Mouse (Mus musculus): ENCODE data around the gene Fam131a. TPM values are rescaled to one million over a fixed set of nuclear protein-coding genes. Genes with fewer than 3 reads are reported as not detected.
A peak's percentile ranks its signal among the peaks of the same experiment; 100 is the strongest.

The Fam131a gene
- polyA plus RNA-seq, 1 experiment from 2014 or later, result 2.9 TPM

GRCm38 (mm10) chr16:20712889-20713288 is 19.8 kb downstream of the Fam131a start:
- Histone ChIP-seq H3K4me3 (no peak overlapping the region), H3K27me3 (replicated peaks; ENCODE audit: low read depth, poor library complexity, severe bottlenecking) (no peaks in the 10 kb centered on the region; the same call in 1 of the 2 replicates), H3K4me1 (peaks cover 44% of the 10 kb centered on the region), H3K27ac (replicated peaks) (no peak overlapping the region), H3K9me3 (no peaks in the 10 kb centered on the region), H3K36me3 (replicated peaks) (peaks cover 58% of the 10 kb centered on the region)
- 85% methylated on average over 7 of the region's 7 CpGs for WGBS
- no peak for DNase-seq (ENCODE audit: low spot score)

GRCm38 (mm10) chr16:20714307-20715080 is 21.5 kb downstream of the Fam131a start:
- Histone ChIP-seq H3K27me3 (replicated peaks; ENCODE audit: low read depth, poor library complexity, severe bottlenecking) (no peaks in the 10 kb centered on the region; the same call in 1 of the 2 replicates), H3K4me3 (peak overlapping the region; percentile 77), H3K4me1 (peaks cover 52% of the 10 kb centered on the region), H3K27ac (replicated peaks) (peak overlapping the region; percentile 37), H3K9me3 (no peaks in the 10 kb centered on the region), H3K36me3 (replicated peaks) (peaks cover 43% of the 10 kb centered on the region)
- WGBS, result 31% methylated on average over 11 of the region's 11 CpGs
- DNase-seq (ENCODE audit: low spot score), result no peak

- Histone ChIP-seq H3K4me3 (peak overlapping the region; percentile 77), H3K27ac (replicated peaks) (peak overlapping the region; percentile 93), H3K9me3 (no peaks in the 10 kb centered on the region), H3K27me3 (replicated peaks; ENCODE audit: low read depth, poor library complexity, severe bottlenecking) (no peaks in the 10 kb centered on the region; the same call in 1 of the 2 replicates), H3K36me3 (replicated peaks) (peaks cover 43% of the 10 kb centered on the region), H3K4me1 (peaks cover 52% of the 10 kb centered on the region)
- 54% methylated on average over 2 of the region's 2 CpGs for WGBS
- DNase-seq (ENCODE audit: low spot score), result no peak
These were observed 22.1 kb downstream of the Fam131a start for GRCm38 (mm10) chr16:20715161-20715560.

GRCm38 (mm10) chr16:20715566-20715965 is 22.5 kb downstream of the Fam131a start:
- DNase-seq (ENCODE audit: low spot score), result no peak
- H3K4me3 ChIP-seq, result peak overlapping the region; percentile 77
- H3K9me3 ChIP-seq, result no peaks in the 10 kb centered on the region
- no peaks in the 10 kb centered on the region; the same call in 1 of the 2 replicates for H3K27me3 ChIP-seq (replicated peaks; ENCODE audit: low read depth, poor library complexity, severe bottlenecking)
- peaks cover 43% of the 10 kb centered on the region for H3K36me3 ChIP-seq (replicated peaks)
- peaks cover 52% of the 10 kb centered on the region for H3K4me1 ChIP-seq
- WGBS, result under 1% methylated on average over 12 of the region's 12 CpGs
- peak overlapping the region; percentile 93 for H3K27ac ChIP-seq (replicated peaks)

GRCm38 (mm10) chr16:20715976-20716840 is 23.2 kb downstream of the Fam131a start:
- under 1% methylated on average over 68 of the region's 68 CpGs for WGBS
- peak; percentile 94 for DNase-seq (ENCODE audit: low spot score)
- no peaks in the 10 kb centered on the region; the same call in 1 of the 2 replicates for H3K27me3 ChIP-seq (replicated peaks; ENCODE audit: low read depth, poor library complexity, severe bottlenecking)
- H3K9me3 ChIP-seq, result no peaks in the 10 kb centered on the region
- H3K27ac ChIP-seq (replicated peaks), result peak overlapping the region; percentile 93
- peaks cover 52% of the 10 kb centered on the region for H3K4me1 ChIP-seq
- H3K36me3 ChIP-seq (replicated peaks), result peaks cover 43% of the 10 kb centered on the region
- H3K4me3 ChIP-seq, result peak overlapping the region; percentile 77

GRCm38 (mm10) chr16:20716841-20717180 is 23.8 kb downstream of the Fam131a start:
- WGBS, result under 1% methylated on average over 8 of the region's 8 CpGs
- DNase-seq (ENCODE audit: low spot score), result no peak
- Histone ChIP-seq H3K4me1 (peaks cover 52% of the 10 kb centered on the region), H3K36me3 (replicated peaks) (peaks cover 43% of the 10 kb centered on the region), H3K9me3 (no peaks in the 10 kb centered on the region), H3K27me3 (replicated peaks; ENCODE audit: low read depth, poor library complexity, severe bottlenecking) (no peaks in the 10 kb centered on the region; the same call in 1 of the 2 replicates), H3K27ac (replicated peaks) (peak overlapping the region; percentile 93), H3K4me3 (peak overlapping the region; percentile 77)

GRCm38 (mm10) chr16:20717181-20717977 is 24.3 kb downstream of the Fam131a start, which contains the start of the genes Polr2h and Clcn2:
Gene Polr2h (plus strand): TSS chr16:20717665.
Gene Clcn2 (minus strand): TSS chr16:20717746.
- H3K4me1 ChIP-seq, result peaks cover 53% of the 10 kb centered on the region
- WGBS, result under 1% methylated on average over 62 of the region's 62 CpGs
- H3K4me3 ChIP-seq, result peak within 1 kb of the TSS; percentile 77
- peak; percentile 96 for DNase-seq (ENCODE audit: low spot score)
- H3K27ac ChIP-seq (replicated peaks), result peak within 1 kb of the TSS; percentile 93
- no peaks in the 10 kb centered on the region for H3K9me3 ChIP-seq
- H3K36me3 ChIP-seq (replicated peaks), result peaks cover 43% of the 10 kb centered on the region
- H3K27me3 ChIP-seq (replicated peaks; ENCODE audit: low read depth, poor library complexity, severe bottlenecking), result no peaks in the 10 kb centered on the region; the same call in 1 of the 2 replicates

- peaks cover 50% of the 10 kb centered on the region for H3K4me1 ChIP-seq
- peak overlapping the region; percentile 93 for H3K27ac ChIP-seq (replicated peaks)
- H3K9me3 ChIP-seq, result no peaks in the 10 kb centered on the region
- WGBS, result 2% methylated on average over 18 of the region's 18 CpGs
- H3K4me3 ChIP-seq, result peak overlapping the region; percentile 77
- no peak for DNase-seq (ENCODE audit: low spot score)
- no peaks in the 10 kb centered on the region; the same call in 1 of the 2 replicates for H3K27me3 ChIP-seq (replicated peaks; ENCODE audit: low read depth, poor library complexity, severe bottlenecking)
- H3K36me3 ChIP-seq (replicated peaks), result peaks cover 39% of the 10 kb centered on the region
These were observed 25.1 kb downstream of the Fam131a start for GRCm38 (mm10) chr16:20717978-20718670.

GRCm38 (mm10) chr16:20721808-20722207 is 28.8 kb downstream of the Fam131a start:
- Histone ChIP-seq H3K27ac (replicated peaks) (no peak overlapping the region), H3K4me1 (peaks cover 28% of the 10 kb centered on the region), H3K9me3 (no peaks in the 10 kb centered on the region), H3K4me3 (no peak overlapping the region), H3K36me3 (replicated peaks) (peaks cover 34% of the 10 kb centered on the region), H3K27me3 (replicated peaks; ENCODE audit: low read depth, poor library complexity, severe bottlenecking) (no peaks in the 10 kb centered on the region)
- WGBS, result 90% methylated on average over 10 of the region's 10 CpGs
- DNase-seq (ENCODE audit: low spot score), result no peak

GRCm38 (mm10) chr16:20722736-20723135 is 29.7 kb downstream of the Fam131a start:
- H3K27ac ChIP-seq (replicated peaks), result no peak overlapping the region
- H3K4me3 ChIP-seq, result no peak overlapping the region
- no peaks in the 10 kb centered on the region for H3K9me3 ChIP-seq
- DNase-seq (ENCODE audit: low spot score), result no peak
- no peaks in the 10 kb centered on the region for H3K27me3 ChIP-seq (replicated peaks; ENCODE audit: low read depth, poor library complexity, severe bottlenecking)
- whole genome bisulfite sequencing, result 72% methylated on average over 4 of the region's 4 CpGs
- H3K36me3 ChIP-seq (replicated peaks), result peaks cover 34% of the 10 kb centered on the region
- peaks cover 20% of the 10 kb centered on the region for H3K4me1 ChIP-seq

- H3K27me3 ChIP-seq (replicated peaks; ENCODE audit: low read depth, poor library complexity, severe bottlenecking), result no peaks in the 10 kb centered on the region
- H3K36me3 ChIP-seq (replicated peaks), result peaks cover 34% of the 10 kb centered on the region
- 55% methylated on average over 4 of the region's 4 CpGs for WGBS
- no peak overlapping the region for H3K4me3 ChIP-seq
- no peaks in the 10 kb centered on the region for H3K9me3 ChIP-seq
- no peak overlapping the region for H3K27ac ChIP-seq (replicated peaks)
- DNase-seq (ENCODE audit: low spot score), result no peak
- H3K4me1 ChIP-seq, result peaks cover 19% of the 10 kb centered on the region
These were observed 30.2 kb downstream of the Fam131a start for GRCm38 (mm10) chr16:20723247-20723646.
